In the genomic region with DNA sequence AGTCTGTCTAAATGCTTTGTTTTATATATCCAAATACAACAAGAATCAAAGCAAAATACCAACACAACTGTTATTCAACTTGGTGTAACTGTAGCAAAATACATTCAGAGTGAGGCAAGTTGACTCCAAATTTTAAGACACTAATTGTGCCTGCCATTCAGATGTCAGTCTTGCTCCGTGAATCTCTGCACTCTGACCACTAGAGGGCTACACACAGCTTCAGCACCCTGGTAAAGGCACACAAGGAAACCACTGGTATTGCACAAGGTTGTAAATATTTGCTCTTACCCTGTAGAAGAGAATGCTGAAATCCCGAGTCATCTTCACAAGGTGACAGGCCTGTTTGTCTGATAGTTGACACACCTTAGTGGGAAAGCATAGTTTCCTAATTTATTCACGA, we compare ENCODE assay signal across 8 mouse cellular contexts. TPM values are rescaled to one million over a fixed set of nuclear protein-coding genes. Genes with fewer than 3 reads are reported as not detected.
A peak's percentile ranks its signal among the peaks of the same experiment; 100 is the strongest.
DNase-seq lines count a peak whose midpoint lies in the region; ATAC-seq and TF ChIP-seq lines count a peak whose summit lies in the region.

No protein-coding gene starts in this region.

- H3K27ac ChIP-seq in bone marrow, adult 2 months (ENCODE audit: control insufficient read depth, insufficient read depth, low read depth, low read length, poor library complexity) = no peak overlapping the region
- no peak overlapping the region for H3K27ac ChIP-seq in forebrain, embryonic 16.5 days (ENCODE audit: low read length)

- H3K4me2 ChIP-seq in forebrain, embryonic 16.5 days (ENCODE audit: low read length) = no peak overlapping the region

- TF ChIP-seq POLR2A in bone marrow, adult 2 months (IDR thresholded peaks at IDR 0.05; ENCODE audit: borderline replicate concordance, control insufficient read depth, low read depth, low read length) = no peak

- peak; percentile 8 for DNase-seq in cerebellum, adult 9-11 months
- no peak for DNase-seq in cerebellum, adult 11 months
- peak; percentile 39 to 41 for DNase-seq in B cell, adult 2 months
- peak; percentile 4 for DNase-seq in large intestine, adult 2 months (ENCODE audit: low read depth, low spot score)
- no peak for DNase-seq in layer of hippocampus, adult 11-12 months (ENCODE audit: low spot score)

- H3K4me3 ChIP-seq in bone marrow, adult 2 months (replicated peaks; ENCODE audit: control insufficient read depth, low read depth, low read length) = no peak overlapping the region
- no peak overlapping the region for H3K4me3 ChIP-seq in forebrain, embryonic 16.5 days (replicated peaks; ENCODE audit: low read length)

- no peaks in the 10 kb centered on the region for H3K36me3 ChIP-seq in forebrain, embryonic 16.5 days (ENCODE audit: control insufficient read depth, insufficient read depth)

- WGBS in bone marrow, adult 2 months = 20% methylated on average over 3 of the region's 3 CpGs
- WGBS in forebrain, embryonic 16.5 days = 43% methylated on average over 3 of the region's 3 CpGs
- WGBS in large intestine, adult 2 months = 17% methylated on average over 3 of the region's 3 CpGs

- no peaks in the 10 kb centered on the region for H3K27me3 ChIP-seq in forebrain, embryonic 16.5 days (replicated peaks; ENCODE audit: control insufficient read depth, insufficient read depth, low read length)

- H3K4me1 ChIP-seq in bone marrow, adult 2 months (ENCODE audit: control insufficient read depth, insufficient read depth, low read length) = no peaks in the 10 kb centered on the region; the same call in 1 of the 2 replicates
- no peaks in the 10 kb centered on the region for H3K4me1 ChIP-seq in forebrain, embryonic 16.5 days (replicated peaks; ENCODE audit: control insufficient read depth, insufficient read depth, low read length)

- no peaks in the 10 kb centered on the region for H3K9me3 ChIP-seq in forebrain, embryonic 16.5 days (ENCODE audit: control insufficient read depth, low read length)

- peak; percentile 80 for TF ChIP-seq CTCF in bone marrow, adult 2 months (IDR thresholded peaks at IDR 0.05; ENCODE audit: control insufficient read depth, insufficient read depth, low read length)

- ATAC-seq in forebrain, embryonic 16.5 days = peak; percentile 85
- peak; percentile 97 for ATAC-seq in monocyte, adult 5-6 weeks (replicated peaks; ENCODE audit: insufficient number of reproducible peaks, low FRiP score, low TSS enrichment, poor library complexity, severe bottlenecking)

- no peak overlapping the region for H3K9ac ChIP-seq in forebrain, embryonic 16.5 days (replicated peaks; ENCODE audit: low read depth, low read length)

RNA-seq across cellular contexts. Expression of a gene that starts 31.8 kb away (rescaled TPM):
- 61.0 and 68.7 TPM in 2 replicates for polyA plus RNA-seq in bone marrow, adult 2 months (2011; ENCODE audit: insufficient read depth, insufficient read length, low replicate concordance, missing spikeins)
- 15.8 and 15.9 TPM in 2 replicates for polyA plus RNA-seq in forebrain, embryonic 16.5 days (2015; fragmentation: Nextera tagmentation; extraction: Ambion mirVana)
- 2.1 and 3.0 TPM in 2 replicates for polyA plus RNA-seq in large intestine, adult 2 months (2012; rRNA removed)
- 0.48 to 0.78 TPM in 2 of 3 replicates, not detected in the other for total RNA-seq in monocyte, adult 5-6 weeks (2017)

Comparison
In these comparisons a context has a peak if more than half of its experiments do, and no peak if none do; other contexts are left out.
1. DNase-seq: peak in cerebellum, adult 9-11 months (single experiment), B cell, adult 2 months (2 of 2) and large intestine, adult 2 months (single experiment); none in cerebellum, adult 11 months (single experiment) and layer of hippocampus, adult 11-12 months (single experiment).